Mouse (Mus musculus) liver, embryonic 14.5 days (tissue): Measurements from ENCODE around the gene Ntsr2.

ENCODE experiments used
- CTCF ChIP-seq: IDR thresholded peaks from 2 replicates; pipeline ENCODE4 v1.5.1; 2016; ENCODE audit warnings: antibody characterized with exemption, low read depth, control low read depth
- EP300 ChIP-seq: IDR thresholded peaks from 2 replicates; pipeline ENCODE4 v1.6.1; 2016; ENCODE audit warnings: antibody characterized with exemption, low read depth

DNA sequence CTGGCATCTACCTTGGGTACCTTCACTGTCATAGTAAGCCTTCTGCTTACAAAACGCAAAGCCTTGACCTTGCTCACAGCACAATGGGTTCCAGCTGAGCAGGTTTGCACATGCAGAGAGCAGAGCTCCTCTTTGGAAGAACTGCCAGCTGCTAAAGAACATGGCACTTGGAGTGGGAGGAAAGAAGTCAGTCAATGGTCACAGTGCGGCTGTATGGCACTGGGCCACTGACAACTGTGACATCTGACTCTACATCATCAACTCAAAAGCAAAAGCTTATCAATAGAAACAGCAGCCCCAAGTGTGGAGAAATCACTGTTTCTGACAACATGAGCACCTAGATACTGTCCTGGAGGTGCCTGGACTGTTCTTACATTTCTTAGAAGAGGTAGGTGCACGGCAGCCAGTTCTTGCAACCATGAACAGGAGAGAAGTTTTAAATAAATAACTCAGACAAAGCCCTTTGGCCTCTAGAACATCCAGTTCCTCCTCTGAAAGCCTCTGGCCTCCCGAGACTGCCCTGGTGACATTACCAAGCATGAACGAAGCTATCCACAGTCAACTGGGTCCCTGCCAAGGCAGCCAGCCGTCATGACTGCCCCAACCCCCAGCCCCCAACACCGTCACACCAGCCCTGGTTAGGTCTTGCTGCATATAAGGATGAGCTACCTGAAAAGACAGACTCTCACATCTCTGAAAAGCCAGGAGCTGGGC is 22.9 kb upstream of the Ntsr2 start:
- no peak for TF ChIP-seq EP300
- no peak for TF ChIP-seq CTCF
